Mouse (Mus musculus) natural killer cell, adult 2 months (primary cell): ENCODE results near the gene Retreg1.
A peak's percentile ranks its signal among the peaks of the same experiment; 100 is the strongest.

ENCODE experiments used
- DNase-seq, 2 experiments: peaks; one replicate each; pipeline ENCODE4 v3.0.0; 2022; ENCODE audit warnings: low spot score in 2 of 2

Retreg1 gene

GRCm38 (mm10) chr15:25843086-25843991 lies at the start of gene Retreg1:
Retreg1 (plus strand) TSS chr15:25843180.
- peak; percentile 83 to 92 for DNase-seq

GRCm38 (mm10) chr15:25794123-25794522 lies 48.9 kb upstream of the Retreg1 start:
- DNase-seq = no peak

GRCm38 (mm10) chr15:25795496-25795895 lies 47.5 kb upstream of the Retreg1 start:
- no peak for DNase-seq

GRCm38 (mm10) chr15:25796353-25796752 lies 46.6 kb upstream of the Retreg1 start:
- peak; percentile 11 to 30 for DNase-seq

GRCm38 (mm10) chr15:25797179-25797578 lies 45.8 kb upstream of the Retreg1 start:
- DNase-seq = no peak

- DNase-seq = no peak
Measured at GRCm38 (mm10) chr15:25797888-25798287, 45.1 kb upstream of the Retreg1 start.

GRCm38 (mm10) chr15:25801726-25802125 lies 41.3 kb upstream of the Retreg1 start:
- DNase-seq = no peak

DNA sequence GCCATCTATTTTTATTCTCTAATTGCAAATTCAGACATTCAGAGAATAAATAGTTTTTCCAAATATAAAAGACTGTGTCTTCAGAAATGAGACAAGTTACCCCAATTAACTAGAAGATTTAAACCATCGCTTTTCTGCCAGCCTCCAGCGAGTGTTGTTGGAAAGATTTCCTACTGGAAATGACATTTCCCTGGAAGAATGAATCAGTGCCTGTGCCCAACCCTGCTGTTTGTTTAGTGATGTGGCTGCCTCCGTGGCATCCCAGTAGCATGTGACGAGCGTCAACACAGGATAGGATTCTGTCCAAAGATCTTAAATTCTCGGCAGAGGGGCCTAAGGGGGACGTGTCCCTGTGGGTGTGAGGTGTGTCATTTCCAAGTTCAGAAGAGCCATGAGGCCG lies 40.8 kb upstream of the Retreg1 start:
- no peak for DNase-seq

- no peak for DNase-seq
Measured at GRCm38 (mm10) chr15:25803111-25803510, 39.9 kb upstream of the Retreg1 start.

DNA sequence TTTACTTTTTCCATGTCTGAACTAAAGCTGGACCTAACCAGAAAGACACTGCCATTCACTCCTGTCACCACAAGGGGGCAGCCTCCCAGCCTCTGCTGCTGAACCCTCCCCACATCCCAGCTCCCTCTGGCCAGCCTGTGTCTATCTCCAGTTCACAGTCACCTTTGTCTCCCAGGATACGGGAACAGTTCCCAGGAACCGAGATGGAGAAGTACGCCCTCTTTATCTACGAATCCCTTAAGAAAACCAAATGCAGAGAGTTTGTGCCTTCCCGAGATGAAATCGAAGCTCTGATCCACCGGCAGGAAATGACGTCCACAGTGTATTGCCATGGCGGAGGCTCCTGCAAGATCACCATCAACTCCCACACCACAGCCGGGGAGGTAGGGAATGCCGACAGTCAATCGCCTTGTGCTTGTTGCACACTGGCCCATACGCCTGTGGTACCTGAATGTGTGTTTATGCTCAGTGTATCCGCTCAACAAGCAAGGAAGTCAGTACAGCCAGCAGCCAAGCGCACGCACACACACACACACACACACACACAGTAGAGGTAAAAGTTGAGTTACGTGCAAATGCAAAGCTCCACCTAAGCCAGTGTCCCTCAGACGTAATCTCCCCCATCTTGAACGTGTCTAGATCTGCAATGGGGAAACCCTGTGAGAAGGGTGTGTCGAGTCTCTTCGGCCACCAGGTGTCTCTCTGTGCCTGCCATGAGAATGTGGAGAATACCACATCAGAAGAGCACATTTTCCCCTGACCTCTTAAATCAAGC lies 37.5 kb upstream of the Retreg1 start:
- peak; percentile 46 to 71 for DNase-seq

DNA sequence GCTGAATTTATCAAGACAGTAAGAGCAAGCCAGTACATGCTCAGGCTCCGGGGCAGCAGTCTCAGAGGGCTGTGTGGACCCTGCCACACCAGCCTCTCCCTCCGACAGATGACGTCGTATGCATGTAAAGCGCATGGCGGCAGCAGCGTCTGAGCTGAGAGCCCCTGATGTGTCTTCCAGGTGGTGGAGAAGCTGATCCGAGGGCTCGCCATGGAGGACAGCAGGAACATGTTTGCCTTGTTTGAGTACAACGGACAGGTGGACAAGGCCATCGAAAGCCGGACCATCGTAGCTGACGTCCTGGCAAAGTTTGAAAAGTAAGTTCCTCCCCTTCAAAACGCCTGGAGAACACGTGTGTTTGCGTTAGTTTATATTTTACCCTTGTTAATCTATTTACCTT lies 36.6 kb upstream of the Retreg1 start:
- no peak for DNase-seq

DNA sequence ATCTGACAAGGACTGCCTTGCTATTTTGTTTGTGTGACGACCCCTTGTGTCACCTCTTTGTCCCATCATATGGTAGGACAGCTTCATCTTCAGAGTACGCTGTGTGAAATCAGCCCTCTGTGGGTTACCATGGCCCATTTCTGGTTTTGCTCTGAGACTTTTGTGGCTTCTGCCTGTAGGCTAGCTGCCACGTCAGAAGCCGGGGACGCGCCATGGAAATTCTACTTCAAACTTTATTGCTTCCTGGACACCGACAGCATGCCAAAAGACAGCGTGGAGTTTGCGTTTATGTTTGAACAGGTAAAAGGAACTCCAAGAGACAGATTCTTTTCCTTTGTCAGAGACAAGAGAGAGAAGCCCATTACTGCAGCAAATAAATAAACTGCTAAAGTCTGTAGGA lies 36.1 kb upstream of the Retreg1 start:
- no peak for DNase-seq

DNA sequence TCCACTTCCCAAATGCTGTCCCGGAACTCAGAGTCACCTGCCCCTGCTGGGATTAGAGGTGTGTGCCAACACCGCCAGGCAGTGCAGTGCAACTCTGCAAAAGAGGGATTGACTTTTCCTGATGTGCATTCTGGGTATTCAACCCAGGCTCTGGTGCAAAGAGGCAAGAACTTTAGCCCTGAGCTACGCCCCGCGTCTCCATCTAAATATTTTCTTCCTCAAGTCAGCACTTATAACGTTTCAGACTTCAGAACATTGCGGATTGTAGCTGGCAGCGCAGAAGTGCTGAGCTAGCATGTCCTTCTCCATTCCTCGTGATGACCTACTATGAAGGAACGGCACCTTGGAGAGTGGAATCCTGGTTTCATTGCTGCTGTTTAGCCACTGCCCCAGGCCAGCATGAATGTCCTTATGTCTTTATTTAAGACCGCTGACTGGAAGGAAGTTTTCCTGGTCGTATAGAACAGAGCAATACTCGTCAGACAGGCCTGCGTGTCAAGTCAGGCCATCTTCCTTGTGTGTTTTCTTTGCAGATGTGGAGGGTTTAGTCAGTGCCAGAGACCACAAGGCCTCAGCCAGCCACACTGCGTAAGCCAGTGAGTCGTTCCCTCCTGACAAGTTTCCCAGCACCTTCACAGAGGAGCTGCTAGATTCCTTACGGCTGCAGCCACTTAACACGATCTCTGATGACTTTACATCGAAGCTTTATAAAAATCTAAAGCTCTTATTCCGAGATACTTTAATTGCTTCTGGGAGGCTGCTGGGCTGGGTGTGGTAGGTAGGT lies 34.1 kb upstream of the Retreg1 start:
- no peak for DNase-seq

DNA sequence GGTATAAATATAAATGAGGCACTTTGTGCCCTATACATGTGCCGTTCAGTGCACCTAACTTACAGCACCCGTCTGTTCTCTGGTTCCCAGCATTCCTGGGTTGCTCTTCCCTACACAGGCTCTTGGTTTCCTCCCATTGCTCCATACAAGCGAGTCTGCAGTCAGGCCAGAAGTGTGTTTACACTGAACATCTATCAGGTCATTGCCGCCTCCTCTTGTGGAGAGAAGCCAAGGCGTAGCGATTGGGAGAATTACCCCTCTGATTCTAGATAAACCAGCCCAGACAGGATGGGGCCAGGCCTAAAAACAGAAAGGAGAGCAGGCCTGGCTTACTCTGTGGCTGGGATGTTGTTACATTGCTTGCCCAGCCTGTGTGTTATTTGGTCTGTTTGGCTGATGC lies 33.3 kb upstream of the Retreg1 start:
- no peak for DNase-seq

DNA sequence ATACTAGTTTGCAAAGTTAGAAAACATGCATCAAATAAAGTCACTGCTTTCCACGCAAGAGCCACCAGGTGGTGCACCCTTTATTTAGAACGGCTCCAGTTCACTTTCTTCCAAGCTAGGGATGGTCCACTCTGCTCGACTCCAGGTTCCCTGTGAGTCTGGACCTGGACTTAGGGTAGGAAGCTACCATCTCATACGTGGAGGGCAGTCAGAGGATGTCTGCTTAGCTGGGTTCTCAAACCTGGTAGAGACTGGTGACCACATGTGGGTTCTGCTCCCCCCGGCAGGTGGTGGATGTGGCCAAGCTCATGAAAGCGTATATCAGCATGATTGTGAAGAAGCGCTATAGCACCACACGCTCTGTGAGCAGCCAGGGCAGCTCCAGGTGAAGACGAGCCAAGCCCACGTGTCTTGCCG lies 31.1 kb upstream of the Retreg1 start:
- DNase-seq = peak; percentile 7 to 61

- DNase-seq = peak in 1 of 2 experiments; percentile 10
Measured at GRCm38 (mm10) chr15:25812479-25812878, 30.5 kb upstream of the Retreg1 start.

- no peak for DNase-seq
Measured at GRCm38 (mm10) chr15:25814535-25814934, 28.4 kb upstream of the Retreg1 start.

- DNase-seq = no peak
Measured at GRCm38 (mm10) chr15:25817191-25817590, 25.8 kb upstream of the Retreg1 start.

- DNase-seq = no peak
Measured at GRCm38 (mm10) chr15:25821981-25822380, 21.0 kb upstream of the Retreg1 start.

DNA sequence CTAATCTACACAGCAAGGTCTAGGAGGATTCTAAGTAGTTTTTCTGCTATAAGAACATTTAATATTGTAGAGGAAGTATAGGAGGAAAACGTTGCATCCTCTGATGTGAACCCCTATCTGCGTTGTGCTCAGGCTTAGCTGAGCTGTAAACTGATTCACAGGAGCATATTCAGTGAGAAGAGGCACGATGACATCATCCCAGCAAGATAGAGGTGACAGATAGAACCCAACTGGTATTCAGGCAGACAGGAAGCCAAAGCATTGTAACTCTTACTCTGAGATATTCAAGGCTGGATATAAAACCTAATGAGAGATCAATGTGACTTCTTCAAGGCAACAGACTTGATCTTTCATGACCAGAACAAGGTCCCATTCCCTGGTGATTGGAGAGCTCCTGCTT lies 20.3 kb upstream of the Retreg1 start:
- DNase-seq = no peak

DNA sequence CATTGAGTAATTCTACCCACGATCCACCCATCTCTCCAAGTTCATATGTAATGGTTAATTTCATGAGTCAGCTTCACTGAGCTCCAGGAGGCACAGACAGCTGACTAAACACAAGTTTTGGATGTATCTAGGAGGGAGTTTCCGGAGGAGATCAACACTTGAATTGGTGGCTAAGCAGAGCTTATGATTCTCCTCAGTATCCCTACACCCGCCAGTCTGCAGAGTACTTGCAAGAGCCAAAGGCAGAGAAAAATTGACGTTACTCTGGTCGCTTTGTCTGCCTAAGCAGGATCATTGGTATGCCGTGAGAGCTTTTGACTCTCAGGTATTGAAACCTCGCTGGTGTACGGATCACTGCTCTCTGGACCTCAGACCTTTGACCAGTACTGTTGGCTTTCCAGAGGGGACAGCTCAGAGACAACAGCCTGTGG lies 16.4 kb upstream of the Retreg1 start:
- no peak for DNase-seq

GRCm38 (mm10) chr15:25828464-25828863 lies 14.5 kb upstream of the Retreg1 start:
- peak in 1 of 2 experiments; percentile 57 for DNase-seq
